ENCODE assay signal across 8 mouse cellular contexts in genomic region chr10:110918414-110919391, GRCm38 (mm10). TPM values are rescaled to one million over a fixed set of nuclear protein-coding genes. Genes with fewer than 3 reads are reported as not detected.
DNase-seq lines count a peak whose midpoint lies in the region; ATAC-seq and TF ChIP-seq lines count a peak whose summit lies in the region.

No protein-coding gene starts in this region.

- WGBS in lung, embryonic 14.5 days, result 17% methylated on average over 26 of the region's 26 CpGs
- 13% methylated on average over 26 of the region's 26 CpGs for WGBS in embryonic facial prominence, embryonic 12.5 days
- WGBS in hindbrain, embryonic 11.5 days, result 15% methylated on average over 26 of the region's 26 CpGs
- 22% methylated on average over 26 of the region's 26 CpGs for WGBS in stomach, embryonic 14.5 days

- H3K4me1 ChIP-seq in lung, embryonic 14.5 days (ENCODE audit: insufficient read depth), result 0 out of 2 replicates have a peak, but pooled peaks cover 9% of the 10 kb centered on the region
- peaks cover 25% of the 10 kb centered on the region; the same call in 1 of the 2 replicates for H3K4me1 ChIP-seq in embryonic facial prominence, embryonic 12.5 days
- no peaks in the 10 kb centered on the region for H3K4me1 ChIP-seq in hindbrain, embryonic 11.5 days (replicated peaks; ENCODE audit: control insufficient read depth, insufficient read depth, low read length)
- peaks cover 5% of the 10 kb centered on the region; the same call in 1 of the 2 replicates for H3K4me1 ChIP-seq in stomach, embryonic 14.5 days (ENCODE audit: control insufficient read depth, insufficient read depth, low read length)

- no peak for TF ChIP-seq CTCF in lung, embryonic 14.5 days (IDR thresholded peaks at IDR 0.05; ENCODE audit: low read depth)

- ATAC-seq in lung, embryonic 14.5 days (ENCODE audit: insufficient read depth), result no peak
- ATAC-seq in embryonic facial prominence, embryonic 12.5 days (ENCODE audit: insufficient number of reproducible peaks, insufficient read depth, low FRiP score, low TSS enrichment), result 0 out of 2 replicates have a peak, but pooled peaks have one; percentile 11
- ATAC-seq in hindbrain, embryonic 11.5 days (ENCODE audit: low FRiP score), result no peak
- 0 out of 2 replicates have a peak, but pooled peaks have one; percentile 2 for ATAC-seq in stomach, embryonic 14.5 days (ENCODE audit: insufficient number of reproducible peaks, insufficient read depth, low FRiP score, low read depth)

- peak overlapping the region; percentile 97 for H3K27ac ChIP-seq in lung, embryonic 14.5 days (ENCODE audit: low read depth)
- peak overlapping the region; percentile 98 for H3K27ac ChIP-seq in embryonic facial prominence, embryonic 12.5 days
- peak overlapping the region; percentile 83; the same call in 1 of the 2 replicates for H3K27ac ChIP-seq in hindbrain, embryonic 11.5 days (ENCODE audit: low read depth, low read length)
- H3K27ac ChIP-seq in stomach, embryonic 14.5 days (ENCODE audit: low read length), result peak overlapping the region; percentile 97

- no peaks in the 10 kb centered on the region for H3K27me3 ChIP-seq in lung, embryonic 14.5 days (ENCODE audit: insufficient read depth, low read length)
- no peaks in the 10 kb centered on the region for H3K27me3 ChIP-seq in embryonic facial prominence, embryonic 12.5 days
- no peaks in the 10 kb centered on the region for H3K27me3 ChIP-seq in hindbrain, embryonic 11.5 days (ENCODE audit: control insufficient read depth, insufficient read depth, low read length)
- no peaks in the 10 kb centered on the region for H3K27me3 ChIP-seq in stomach, embryonic 14.5 days (ENCODE audit: control insufficient read depth, insufficient read depth, low read length)

- H3K36me3 ChIP-seq in lung, embryonic 14.5 days (ENCODE audit: insufficient read depth), result no peaks in the 10 kb centered on the region
- peaks cover 4% of the 10 kb centered on the region; the same call in 1 of the 2 replicates for H3K36me3 ChIP-seq in embryonic facial prominence, embryonic 12.5 days
- no peaks in the 10 kb centered on the region for H3K36me3 ChIP-seq in hindbrain, embryonic 11.5 days (ENCODE audit: control insufficient read depth, insufficient read depth, low read length)
- no peaks in the 10 kb centered on the region for H3K36me3 ChIP-seq in stomach, embryonic 14.5 days (ENCODE audit: control insufficient read depth, insufficient read depth, low read length)

- no peaks in the 10 kb centered on the region for H3K9me3 ChIP-seq in lung, embryonic 14.5 days (ENCODE audit: low read depth, low read length)
- H3K9me3 ChIP-seq in embryonic facial prominence, embryonic 12.5 days, result no peaks in the 10 kb centered on the region
- no peaks in the 10 kb centered on the region; the same call in 1 of the 2 replicates for H3K9me3 ChIP-seq in hindbrain, embryonic 11.5 days (ENCODE audit: control insufficient read depth, low read length)
- no peaks in the 10 kb centered on the region for H3K9me3 ChIP-seq in stomach, embryonic 14.5 days (ENCODE audit: control insufficient read depth, low read depth, low read length)

- H3K4me2 ChIP-seq in lung, embryonic 14.5 days, result peak overlapping the region; percentile 88
- H3K4me2 ChIP-seq in embryonic facial prominence, embryonic 12.5 days (replicated peaks), result peak overlapping the region; percentile 76
- H3K4me2 ChIP-seq in hindbrain, embryonic 11.5 days (replicated peaks; ENCODE audit: low read depth, low read length), result peak overlapping the region; percentile 87
- H3K4me2 ChIP-seq in stomach, embryonic 14.5 days (replicated peaks; ENCODE audit: low read depth, low read length), result peak overlapping the region; percentile 76

- peak overlapping the region; percentile 73; the same call in 1 of the 2 replicates for H3K9ac ChIP-seq in lung, embryonic 14.5 days
- no peak overlapping the region for H3K9ac ChIP-seq in embryonic facial prominence, embryonic 12.5 days
- H3K9ac ChIP-seq in hindbrain, embryonic 11.5 days (ENCODE audit: low read depth, low read length), result peak overlapping the region; percentile 80
- peak overlapping the region; percentile 72; the same call in 1 of the 2 replicates for H3K9ac ChIP-seq in stomach, embryonic 14.5 days (replicated peaks; ENCODE audit: low read depth, low read length)

- DNase-seq in lung, embryonic 14.5 days, result peak; percentile 71
- DNase-seq in lung, postnatal 14 days, result no peak
- peak; percentile 66 for DNase-seq in hindbrain, embryonic 11.5 days (ENCODE audit: low spot score)
- DNase-seq in lung, postnatal 36 days, result peak; percentile 50
- no peak for DNase-seq in urinary bladder, postnatal 4 days (ENCODE audit: low spot score in 2 of 2)
- no peak for DNase-seq in layer of hippocampus, adult 18-20 months (ENCODE audit: low spot score in 2 of 2)

- H3K4me3 ChIP-seq in lung, embryonic 14.5 days (ENCODE audit: low read depth, low read length), result peak overlapping the region; percentile 67
- peak overlapping the region; percentile 88 for H3K4me3 ChIP-seq in embryonic facial prominence, embryonic 12.5 days
- H3K4me3 ChIP-seq in hindbrain, embryonic 11.5 days (ENCODE audit: low read depth, low read length), result peak overlapping the region; percentile 71
- peak overlapping the region; percentile 68 for H3K4me3 ChIP-seq in stomach, embryonic 14.5 days (ENCODE audit: low read depth, low read length)

RNA-seq across cellular contexts. Expression of gene Csrp2, which starts 0.9 kb away (rescaled TPM):
- 154 and 172 TPM in 2 replicates for polyA plus RNA-seq in lung, embryonic 14.5 days (2014; fragmentation: Nextera tagmentation; extraction: Ambion mirVana)
- polyA plus RNA-seq in embryonic facial prominence, embryonic 12.5 days (2016; fragmentation: Nextera tagmentation; extraction: Ambion mirVana), result 239 and 253 TPM in 2 replicates
- polyA plus RNA-seq in hindbrain, embryonic 11.5 days (2014; fragmentation: Nextera tagmentation; extraction: Ambion mirVana), result 150 and 156 TPM in 2 replicates
- polyA plus RNA-seq in stomach, embryonic 14.5 days (2014; fragmentation: Nextera tagmentation; extraction: Ambion mirVana), result 192 and 199 TPM in 2 replicates
- 10 to 100 TPM; 15.0 to 16.5 TPM for total RNA-seq in layer of hippocampus, adult 18-20 months (2021)

Comparison
In these comparisons a context has a peak if more than half of its experiments do, and no peak if none do; other contexts are left out.
1. DNase-seq: peak in lung, embryonic 14.5 days (single experiment), hindbrain, embryonic 11.5 days (single experiment) and lung, postnatal 36 days (single experiment); none in lung, postnatal 14 days (single experiment), urinary bladder, postnatal 4 days (0 of 2) and layer of hippocampus, adult 18-20 months (0 of 2).
2. ATAC-seq: peak in embryonic facial prominence, embryonic 12.5 days (single experiment) and stomach, embryonic 14.5 days (single experiment); none in lung, embryonic 14.5 days (single experiment) and hindbrain, embryonic 11.5 days (single experiment).
3. Peak in every context shown above with its lines, with median percentiles within 50 percentile points of each other: H3K27ac ChIP-seq, H3K4me2 ChIP-seq and H3K4me3 ChIP-seq.